Mouse (Mus musculus): ENCODE measurements around the gene Prkci. TPM values are rescaled to one million over a fixed set of nuclear protein-coding genes. Genes with fewer than 3 reads are reported as not detected.

Gene Prkci
- polyA plus RNA-seq, 1 experiment, result not detected

DNA sequence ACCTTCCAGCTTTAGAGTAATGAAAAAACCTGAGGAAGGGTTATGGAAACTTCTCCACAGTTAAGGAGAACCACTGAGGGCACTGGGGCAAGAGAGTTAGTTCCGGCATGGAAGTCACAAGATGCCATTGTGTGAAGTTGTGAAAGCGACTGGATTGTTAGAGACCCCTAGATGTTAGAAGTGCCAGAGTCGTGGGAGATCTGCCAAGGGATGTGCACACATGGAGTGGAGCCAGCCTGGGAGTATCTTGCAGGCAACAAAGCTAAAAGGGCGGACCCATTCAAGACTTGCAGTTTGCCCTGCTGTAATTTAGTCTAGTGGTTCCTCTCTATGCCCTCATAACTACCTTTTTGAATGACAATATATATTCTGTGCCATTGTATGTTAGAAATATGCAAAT, 25.1 kb downstream of the Prkci start:
- WGBS, result 68% methylated on average over 4 of the region's 4 CpGs
- TF ChIP-seq POLR2A (IDR thresholded peaks at IDR 0.05; ENCODE audit: insufficient read depth, low read depth, low read length) (no peak), CTCF (IDR thresholded peaks at IDR 0.05; ENCODE audit: insufficient read depth, low read depth, low read length) (no peak)
- no peak overlapping the region for H3K4me3 ChIP-seq (ENCODE audit: insufficient read depth, low read depth, low read length)
- H3K27ac ChIP-seq (ENCODE audit: insufficient read depth, low read depth, low read length), result no peak overlapping the region
- H3K4me1 ChIP-seq (ENCODE audit: control insufficient read depth, insufficient read depth, low read length), result peaks cover 6% of the 10 kb centered on the region

DNA sequence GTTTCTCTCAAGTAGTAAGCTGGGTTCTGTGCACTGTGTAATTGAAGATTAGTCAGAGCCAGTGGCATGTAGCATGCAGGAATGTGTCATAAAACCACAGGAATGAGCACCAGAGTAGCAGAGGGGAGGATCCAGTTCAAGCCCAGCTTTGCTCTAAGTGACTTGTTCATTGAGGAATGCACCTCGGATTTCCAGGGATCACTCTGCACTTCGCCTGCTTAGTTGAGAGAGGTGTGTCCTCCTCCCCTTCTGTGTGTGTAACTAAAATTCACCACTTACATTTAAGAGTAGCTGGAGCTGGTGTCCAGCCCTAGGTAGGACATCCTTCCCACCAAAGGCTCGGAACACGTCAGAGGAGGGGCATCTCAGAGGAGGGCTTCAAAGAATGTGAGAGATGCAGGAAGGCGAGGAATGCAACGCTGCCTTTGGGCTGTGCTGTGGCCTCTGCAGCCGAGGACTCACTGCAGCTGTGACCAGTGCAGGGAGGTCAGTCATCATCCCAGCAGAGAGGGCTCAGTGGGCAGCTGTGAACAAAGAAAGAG, 27.4 kb downstream of the Prkci start:
- 80% methylated on average over 7 of the region's 7 CpGs for WGBS
- no peaks in the 10 kb centered on the region for H3K4me1 ChIP-seq (ENCODE audit: control insufficient read depth, insufficient read depth, low read length)
- H3K4me3 ChIP-seq (ENCODE audit: insufficient read depth, low read depth, low read length), result no peak overlapping the region
- H3K27ac ChIP-seq (ENCODE audit: insufficient read depth, low read depth, low read length), result no peak overlapping the region
- TF ChIP-seq POLR2A (IDR thresholded peaks at IDR 0.05; ENCODE audit: insufficient read depth, low read depth, low read length) (no peak), CTCF (IDR thresholded peaks at IDR 0.05; ENCODE audit: insufficient read depth, low read depth, low read length) (no peak)

DNA sequence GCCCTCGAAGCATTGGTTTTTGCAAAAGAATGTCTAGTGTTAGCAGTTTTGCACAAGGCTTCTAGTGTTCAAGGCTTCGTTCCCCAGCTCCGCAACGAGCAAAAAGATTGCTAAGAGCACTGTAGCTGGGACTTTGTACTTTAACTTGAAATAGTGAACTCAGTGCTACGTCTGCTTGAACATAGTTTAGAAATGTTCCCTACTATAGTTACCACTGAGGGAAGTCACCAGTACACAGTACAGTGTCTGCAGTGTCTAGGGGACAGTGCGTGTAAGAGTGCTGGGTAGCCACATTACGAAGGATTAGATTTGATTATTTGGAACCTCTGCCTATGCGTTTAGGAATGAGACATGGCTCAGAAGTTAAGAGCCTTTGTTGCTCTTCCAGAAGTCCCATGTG, 32.2 kb downstream of the Prkci start:
- no peak for TF ChIP-seq POLR2A (IDR thresholded peaks at IDR 0.05; ENCODE audit: insufficient read depth, low read depth, low read length)
- TF ChIP-seq CTCF (IDR thresholded peaks at IDR 0.05; ENCODE audit: insufficient read depth, low read depth, low read length), result no peak
- no peak overlapping the region for H3K27ac ChIP-seq (ENCODE audit: insufficient read depth, low read depth, low read length)
- 94% methylated on average over 8 of the region's 8 CpGs for WGBS
- H3K4me1 ChIP-seq (ENCODE audit: control insufficient read depth, insufficient read depth, low read length), result no peaks in the 10 kb centered on the region
- H3K4me3 ChIP-seq (ENCODE audit: insufficient read depth, low read depth, low read length), result no peak overlapping the region

DNA sequence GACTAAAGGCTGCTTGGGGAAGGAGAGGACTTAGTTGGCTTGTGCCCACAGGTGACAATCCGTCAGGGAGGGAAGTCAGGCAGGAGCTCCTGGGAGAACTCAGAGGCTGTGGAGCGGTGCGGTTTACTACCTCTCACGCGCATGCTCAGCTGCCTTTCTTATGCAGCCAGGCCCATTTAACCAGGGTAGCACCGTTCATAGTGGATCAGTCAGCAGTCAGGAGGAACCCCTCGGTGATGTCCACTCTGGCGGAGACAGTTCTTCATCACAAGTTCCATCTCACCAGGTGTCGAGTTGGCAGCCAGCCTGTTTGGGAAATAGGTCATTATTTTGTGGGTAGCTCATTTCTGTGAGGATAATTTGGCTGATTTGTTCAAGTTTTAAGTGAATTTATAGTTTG, 36.1 kb downstream of the Prkci start:
- no peak for TF ChIP-seq POLR2A (IDR thresholded peaks at IDR 0.05; ENCODE audit: insufficient read depth, low read depth, low read length)
- no peak for TF ChIP-seq CTCF (IDR thresholded peaks at IDR 0.05; ENCODE audit: insufficient read depth, low read depth, low read length)
- H3K4me1 ChIP-seq (ENCODE audit: control insufficient read depth, insufficient read depth, low read length), result no peaks in the 10 kb centered on the region
- no peak overlapping the region for H3K27ac ChIP-seq (ENCODE audit: insufficient read depth, low read depth, low read length)
- WGBS, result 94% methylated on average over 9 of the region's 9 CpGs
- no peak overlapping the region for H3K4me3 ChIP-seq (ENCODE audit: insufficient read depth, low read depth, low read length)

DNA sequence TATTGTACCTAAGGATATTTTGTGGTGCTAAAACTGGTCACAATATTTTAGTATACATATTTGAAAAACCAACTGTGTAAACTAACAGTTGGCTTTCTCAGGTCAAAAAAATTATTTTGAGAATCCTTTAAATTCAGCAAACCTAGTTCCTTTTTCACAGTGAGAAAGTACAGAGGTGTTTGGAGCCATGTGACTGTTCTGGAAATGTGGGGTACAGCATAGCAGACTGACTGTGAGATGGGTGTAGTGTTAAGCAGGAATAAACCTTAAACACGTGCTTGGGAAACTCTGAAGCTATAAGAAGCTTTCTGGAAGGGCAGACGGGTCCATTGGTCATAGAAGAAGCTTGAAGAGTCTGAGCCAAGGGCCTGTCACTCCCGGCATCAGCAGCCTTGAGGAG, 38.1 kb downstream of the Prkci start:
- no peak for TF ChIP-seq POLR2A (IDR thresholded peaks at IDR 0.05; ENCODE audit: insufficient read depth, low read depth, low read length)
- no peak for TF ChIP-seq CTCF (IDR thresholded peaks at IDR 0.05; ENCODE audit: insufficient read depth, low read depth, low read length)
- WGBS, result 85% methylated on average over 3 of the region's 3 CpGs

DNA sequence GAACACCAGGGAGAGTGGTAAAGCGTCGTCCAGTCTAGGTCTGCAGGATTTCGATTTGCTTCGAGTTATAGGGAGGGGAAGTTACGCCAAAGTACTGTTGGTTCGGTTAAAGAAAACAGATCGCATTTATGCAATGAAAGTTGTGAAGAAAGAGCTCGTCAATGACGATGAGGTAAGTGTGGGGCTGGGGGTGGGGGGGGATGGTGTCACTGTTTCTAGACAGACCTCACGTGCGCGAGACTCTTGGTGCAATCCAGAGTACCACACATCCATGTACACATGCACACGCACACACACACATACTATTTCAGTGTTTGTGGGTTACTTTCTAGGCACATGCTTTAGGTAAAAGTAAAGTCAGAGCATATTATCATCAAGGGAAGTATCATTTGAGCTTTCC, 42.3 kb downstream of the Prkci start:
- Histone ChIP-seq H3K4me1 (ENCODE audit: control insufficient read depth, insufficient read depth, low read length) (no peaks in the 10 kb centered on the region), H3K4me3 (ENCODE audit: insufficient read depth, low read depth, low read length) (no peak overlapping the region), H3K27ac (ENCODE audit: insufficient read depth, low read depth, low read length) (no peak overlapping the region)
- WGBS, result 94% methylated on average over 13 of the region's 13 CpGs
- TF ChIP-seq POLR2A (IDR thresholded peaks at IDR 0.05; ENCODE audit: insufficient read depth, low read depth, low read length) (no peak), CTCF (IDR thresholded peaks at IDR 0.05; ENCODE audit: insufficient read depth, low read depth, low read length) (no peak)

More for the DNA sequence above, 38.1 kb downstream of the Prkci start:
- no peak overlapping the region for H3K27ac ChIP-seq (ENCODE audit: insufficient read depth, low read depth, low read length)
- no peaks in the 10 kb centered on the region for H3K4me1 ChIP-seq (ENCODE audit: control insufficient read depth, insufficient read depth, low read length)
- no peak overlapping the region for H3K4me3 ChIP-seq (ENCODE audit: insufficient read depth, low read depth, low read length)

DNA sequence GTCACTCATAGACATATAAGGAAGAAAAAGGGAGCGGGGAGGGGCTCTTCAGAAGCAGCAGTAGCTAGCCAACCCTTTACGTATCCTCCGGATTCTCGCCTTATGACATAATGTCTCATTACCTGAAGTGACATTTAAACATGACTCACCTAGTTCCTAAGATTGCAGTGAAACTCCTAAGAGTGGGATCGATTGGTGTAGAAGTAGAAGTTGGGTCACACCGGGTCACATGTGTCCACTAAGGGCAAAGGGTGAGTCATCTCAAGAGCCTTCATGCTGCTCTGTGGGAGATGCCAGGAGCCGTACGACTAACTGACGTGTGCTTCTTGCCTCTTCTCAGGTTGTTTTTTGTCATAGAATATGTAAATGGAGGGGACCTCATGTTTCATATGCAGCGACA, 43.1 kb downstream of the Prkci start:
- H3K4me3 ChIP-seq (ENCODE audit: insufficient read depth, low read depth, low read length), result no peak overlapping the region
- WGBS, result 91% methylated on average over 10 of the region's 10 CpGs

DNA sequence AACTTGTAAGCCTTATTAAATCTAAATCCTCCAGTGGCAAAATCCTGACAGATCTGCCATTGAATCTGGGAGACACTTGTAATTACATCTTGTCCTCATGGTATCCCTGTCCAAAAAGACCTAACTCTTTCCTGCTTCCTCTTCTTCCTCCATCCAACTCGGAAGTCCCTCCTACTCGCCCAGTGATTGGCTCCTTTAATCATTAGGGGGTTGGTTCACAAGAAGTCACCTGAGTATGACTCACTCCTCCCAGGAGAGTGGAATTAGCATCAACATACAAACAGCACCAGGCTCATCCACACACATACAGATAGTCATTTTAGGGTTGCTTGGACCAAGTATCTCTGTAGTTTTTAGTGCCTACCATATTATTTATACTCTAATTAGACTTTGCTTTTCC, 47.4 kb downstream of the Prkci start:
- 93% methylated on average over 2 of the region's 2 CpGs for WGBS
- no peak overlapping the region for H3K4me3 ChIP-seq (ENCODE audit: insufficient read depth, low read depth, low read length)
- H3K4me1 ChIP-seq (ENCODE audit: control insufficient read depth, insufficient read depth, low read length), result no peaks in the 10 kb centered on the region
- TF ChIP-seq POLR2A (IDR thresholded peaks at IDR 0.05; ENCODE audit: insufficient read depth, low read depth, low read length) (no peak), CTCF (IDR thresholded peaks at IDR 0.05; ENCODE audit: insufficient read depth, low read depth, low read length) (no peak)
- no peak overlapping the region for H3K27ac ChIP-seq (ENCODE audit: insufficient read depth, low read depth, low read length)

More for the DNA sequence above, 43.1 kb downstream of the Prkci start:
- no peaks in the 10 kb centered on the region for H3K4me1 ChIP-seq (ENCODE audit: control insufficient read depth, insufficient read depth, low read length)
- TF ChIP-seq POLR2A (IDR thresholded peaks at IDR 0.05; ENCODE audit: insufficient read depth, low read depth, low read length) (no peak), CTCF (IDR thresholded peaks at IDR 0.05; ENCODE audit: insufficient read depth, low read depth, low read length) (no peak)
- no peak overlapping the region for H3K27ac ChIP-seq (ENCODE audit: insufficient read depth, low read depth, low read length)

DNA sequence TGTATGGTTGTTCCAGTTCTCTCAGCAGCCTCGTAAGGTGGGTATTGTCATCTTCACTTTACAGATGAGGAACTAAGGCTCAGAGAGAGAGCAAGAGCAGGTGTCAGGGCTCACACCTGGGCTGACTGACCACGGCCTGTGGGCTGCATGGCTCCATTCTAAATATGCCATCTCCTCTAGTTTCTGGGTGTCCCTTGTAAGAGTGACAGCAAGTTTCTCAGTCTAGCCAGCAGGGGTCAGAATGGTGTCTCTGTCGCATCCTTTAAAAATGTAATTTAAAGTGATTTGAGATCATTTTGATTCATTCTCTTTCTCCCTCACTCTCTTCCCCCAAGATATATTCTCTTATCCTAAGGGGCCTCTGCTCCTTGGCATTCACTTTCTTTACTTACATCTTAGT, 51.7 kb downstream of the Prkci start:
- no peak overlapping the region for H3K4me3 ChIP-seq (ENCODE audit: insufficient read depth, low read depth, low read length)
- WGBS, result 78% methylated on average over 3 of the region's 3 CpGs
- H3K27ac ChIP-seq (ENCODE audit: insufficient read depth, low read depth, low read length), result no peak overlapping the region
- no peaks in the 10 kb centered on the region for H3K4me1 ChIP-seq (ENCODE audit: control insufficient read depth, insufficient read depth, low read length)
- no peak for TF ChIP-seq POLR2A (IDR thresholded peaks at IDR 0.05; ENCODE audit: insufficient read depth, low read depth, low read length)

DNA sequence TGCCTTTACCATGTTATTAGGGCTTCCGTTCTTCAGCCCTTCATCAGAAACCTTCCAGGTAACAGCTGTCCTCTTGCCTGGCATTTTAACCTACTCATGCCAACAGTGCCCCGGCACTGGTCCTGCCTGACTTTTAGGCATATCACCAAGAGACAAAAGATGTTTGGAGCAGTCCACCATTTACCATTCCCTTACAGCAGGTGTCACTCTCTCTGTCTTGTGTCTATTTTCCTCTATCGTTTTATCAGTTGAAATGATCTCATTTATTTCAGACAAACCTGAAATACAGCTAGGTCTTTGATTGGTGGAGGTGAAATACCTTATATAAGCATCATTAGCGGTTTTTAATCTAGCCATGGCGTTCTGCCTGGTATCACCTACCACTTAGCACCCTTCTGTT, 53.5 kb downstream of the Prkci start:
- WGBS, result 90% methylated on average over 5 of the region's 5 CpGs
- TF ChIP-seq POLR2A (IDR thresholded peaks at IDR 0.05; ENCODE audit: insufficient read depth, low read depth, low read length) (no peak), CTCF (IDR thresholded peaks at IDR 0.05; ENCODE audit: insufficient read depth, low read depth, low read length) (no peak)

More for the DNA sequence above, 53.5 kb downstream of the Prkci start:
- Histone ChIP-seq H3K4me3 (ENCODE audit: insufficient read depth, low read depth, low read length) (no peak overlapping the region), H3K4me1 (ENCODE audit: control insufficient read depth, insufficient read depth, low read length) (no peaks in the 10 kb centered on the region), H3K27ac (ENCODE audit: insufficient read depth, low read depth, low read length) (no peak overlapping the region)

Data from olfactory bulb, adult 2 months (tissue).